Mouse (Mus musculus): ENCODE measurements around the gene Umps.

- no peak for TF ChIP-seq CTCF (IDR thresholded peaks at IDR 0.05; ENCODE audit: low read depth)
- no peak for TF ChIP-seq EP300 (IDR thresholded peaks at IDR 0.05; ENCODE audit: low read depth)
Measured at GRCm38 (mm10) chr16:34005986-34006385, 39.1 kb upstream of the Umps start.
